Mouse (Mus musculus) lung, postnatal 10 days (tissue): ENCODE measurements around the gene Cdc6.

Experiments
- DNase-seq: peaks from one replicate; pipeline ENCODE4 v3.0.0; 2021

The Cdc6 gene

DNA sequence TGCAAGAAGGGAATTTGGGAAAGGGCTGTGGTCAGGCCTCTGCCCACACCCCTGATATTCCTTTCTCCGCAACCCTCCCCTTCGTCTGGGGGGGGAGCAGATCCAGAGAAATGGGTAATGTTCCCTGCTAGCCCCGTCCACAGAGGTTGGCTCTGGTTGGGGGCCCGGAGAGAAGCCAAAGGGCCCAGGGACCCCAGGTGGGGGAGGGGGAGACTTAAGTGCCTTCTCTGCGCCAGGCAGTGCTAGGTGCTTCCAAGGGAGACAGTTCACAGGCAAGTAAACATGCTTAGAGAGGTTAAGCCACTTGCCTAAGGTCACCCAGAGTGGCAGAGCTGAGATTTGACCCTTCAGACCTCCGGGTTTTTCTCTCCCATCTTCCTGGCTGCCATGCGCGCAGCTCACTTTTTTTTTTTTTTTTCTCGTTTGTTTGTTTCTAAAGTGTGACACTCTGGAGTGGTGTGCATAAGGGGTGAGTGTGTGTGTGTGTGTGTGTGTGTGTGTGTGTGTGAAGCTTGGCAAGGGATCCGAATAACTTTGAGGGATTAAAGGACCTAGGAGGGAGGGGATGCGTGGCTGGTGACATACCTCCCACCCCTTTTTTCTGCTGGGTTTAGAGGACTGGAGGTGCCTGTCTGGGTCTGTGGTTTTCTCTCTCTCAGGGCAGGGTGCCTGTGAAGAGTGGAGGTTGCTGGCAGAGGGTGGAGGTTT lies 37.5 kb downstream of the Cdc6 start:
- DNase-seq: peak; percentile 58

GRCm38 (mm10) chr11:98945605-98945977 lies 38.0 kb downstream of the Cdc6 start:
- peak; percentile 56 for DNase-seq

DNA sequence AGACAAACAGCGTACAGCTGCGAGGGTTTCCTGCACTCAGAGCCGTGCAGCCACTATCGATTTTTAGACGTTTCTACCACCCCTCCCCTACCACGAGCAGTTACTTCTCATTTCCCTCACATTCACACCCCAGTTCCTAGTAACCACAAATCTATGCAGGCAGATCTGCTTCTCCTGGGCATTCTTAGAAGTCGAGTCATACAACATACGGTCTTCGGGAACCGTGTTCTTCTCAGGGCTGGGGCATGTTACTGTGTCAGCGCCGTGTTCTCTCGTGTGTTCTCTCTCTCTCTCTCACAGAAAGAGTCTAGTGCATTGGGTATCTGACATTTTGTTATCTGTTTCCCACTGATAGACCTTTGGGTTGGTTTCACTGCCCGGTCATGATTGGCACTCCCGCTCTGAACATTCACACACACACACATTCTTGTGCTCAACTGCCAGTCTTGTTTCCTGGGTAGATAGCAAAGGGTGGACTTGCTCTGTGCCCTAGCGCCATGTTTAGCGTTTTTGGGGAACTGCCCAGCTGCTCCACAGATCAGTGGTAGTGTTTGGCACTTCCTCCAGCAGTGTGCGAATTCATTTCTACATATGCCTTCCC lies 40.5 kb downstream of the Cdc6 start:
- DNase-seq: no peak

DNA sequence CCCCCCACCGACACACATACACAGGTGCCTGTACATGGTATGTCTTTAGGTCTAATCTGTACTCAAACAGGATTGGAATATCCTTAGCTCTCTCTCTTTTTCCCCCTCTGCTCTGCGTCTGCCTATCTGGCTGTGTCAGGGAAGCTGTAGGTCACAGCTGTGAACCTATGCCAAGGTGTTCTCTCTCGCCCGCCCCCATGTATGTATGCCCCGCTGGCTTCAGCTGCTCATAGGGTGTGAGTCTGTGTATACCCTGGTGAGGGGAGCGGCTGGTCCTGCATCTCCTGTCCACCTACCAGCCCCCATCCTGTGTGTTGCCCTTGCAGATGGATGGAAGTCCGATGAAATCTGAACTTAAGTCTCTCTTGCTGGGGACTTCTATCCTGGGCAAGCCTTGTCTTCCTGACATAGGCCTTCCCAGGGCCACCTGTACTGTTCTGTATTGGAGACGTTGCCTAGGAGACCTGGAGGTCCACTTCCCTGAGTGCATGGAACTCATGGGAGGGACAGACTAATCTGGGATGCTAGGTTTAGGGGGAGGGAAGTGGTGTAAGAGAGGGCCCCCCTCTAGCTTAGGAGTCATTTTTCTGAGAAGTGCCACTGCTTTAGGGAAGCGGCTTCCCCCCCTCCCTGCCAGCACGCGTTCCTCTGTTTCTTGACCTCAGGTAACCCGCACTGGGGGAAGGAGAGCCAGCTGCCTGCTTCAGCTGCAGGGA lies 41.8 kb downstream of the Cdc6 start:
- peak; percentile 41 for DNase-seq

- no peak for DNase-seq
These were observed 42.4 kb downstream of the Cdc6 start for GRCm38 (mm10) chr11:98949958-98950460.

DNA sequence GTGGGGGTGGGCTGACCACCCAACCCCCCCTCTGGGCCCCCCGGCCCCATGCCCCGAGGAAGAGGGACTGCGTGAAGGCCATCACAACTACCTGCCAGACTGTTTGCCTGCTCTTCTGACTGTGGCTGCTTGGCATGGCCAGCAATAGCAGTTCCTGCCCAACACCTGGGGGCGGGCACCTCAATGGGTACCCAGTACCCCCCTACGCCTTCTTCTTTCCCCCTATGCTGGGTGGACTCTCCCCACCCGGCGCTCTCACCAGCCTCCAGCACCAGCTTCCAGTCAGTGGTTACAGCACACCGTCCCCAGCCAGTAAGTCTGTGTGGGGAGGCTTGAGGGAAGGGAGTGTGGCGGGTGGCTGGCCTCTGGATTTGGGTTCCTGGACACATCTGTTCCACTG lies 42.9 kb downstream of the Cdc6 start:
- DNase-seq: no peak

- peak; percentile 88 for DNase-seq
These were observed 43.7 kb downstream of the Cdc6 start for GRCm38 (mm10) chr11:98951026-98951906.

DNA sequence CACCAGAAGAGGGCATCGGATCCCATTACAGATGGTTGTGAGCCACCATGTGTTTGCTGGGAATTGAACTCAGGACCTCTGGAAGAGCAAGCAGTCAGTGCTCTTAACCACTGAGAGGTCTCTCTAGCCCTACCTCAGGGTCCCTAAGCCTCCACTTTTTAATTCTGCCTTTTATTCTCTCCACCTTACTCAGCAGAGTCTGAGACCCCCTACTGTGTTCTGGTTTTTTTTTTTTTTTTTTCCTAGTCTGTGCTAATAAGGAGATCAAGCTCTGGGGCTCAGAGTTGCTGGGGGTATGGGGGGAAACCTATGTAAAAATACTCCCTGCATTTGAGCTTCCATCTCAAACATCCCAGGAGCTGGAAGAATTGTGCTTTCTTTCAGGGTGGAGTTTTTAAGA lies 44.5 kb downstream of the Cdc6 start:
- no peak for DNase-seq

GRCm38 (mm10) chr11:98952736-98953135 lies 45.1 kb downstream of the Cdc6 start:
- DNase-seq: peak; percentile 44

DNA sequence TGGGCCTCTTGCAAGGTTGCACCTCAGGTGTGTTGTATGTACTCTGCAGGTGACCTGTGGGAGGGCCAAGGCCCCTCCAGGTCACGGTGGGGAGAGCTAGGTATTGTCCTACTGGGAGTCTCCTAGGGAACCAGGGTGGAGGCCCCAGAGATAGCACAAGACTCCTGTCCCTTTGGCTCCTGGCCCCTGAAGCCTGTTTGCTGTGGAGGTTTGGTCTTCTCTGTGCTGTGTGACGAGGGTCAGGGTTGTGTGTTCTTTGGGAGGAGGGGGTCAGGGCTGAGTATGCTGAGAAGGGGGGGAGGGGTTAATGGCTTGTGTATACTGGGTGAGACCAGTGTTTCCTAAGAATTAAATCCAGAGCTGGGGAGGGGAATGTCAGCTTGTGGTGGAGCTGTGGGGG lies 45.8 kb downstream of the Cdc6 start:
- DNase-seq: peak; percentile 9

GRCm38 (mm10) chr11:98953835-98954320 lies 46.3 kb downstream of the Cdc6 start:
- DNase-seq: no peak

GRCm38 (mm10) chr11:98954373-98954772 lies 46.8 kb downstream of the Cdc6 start:
- DNase-seq: peak; percentile 93

DNA sequence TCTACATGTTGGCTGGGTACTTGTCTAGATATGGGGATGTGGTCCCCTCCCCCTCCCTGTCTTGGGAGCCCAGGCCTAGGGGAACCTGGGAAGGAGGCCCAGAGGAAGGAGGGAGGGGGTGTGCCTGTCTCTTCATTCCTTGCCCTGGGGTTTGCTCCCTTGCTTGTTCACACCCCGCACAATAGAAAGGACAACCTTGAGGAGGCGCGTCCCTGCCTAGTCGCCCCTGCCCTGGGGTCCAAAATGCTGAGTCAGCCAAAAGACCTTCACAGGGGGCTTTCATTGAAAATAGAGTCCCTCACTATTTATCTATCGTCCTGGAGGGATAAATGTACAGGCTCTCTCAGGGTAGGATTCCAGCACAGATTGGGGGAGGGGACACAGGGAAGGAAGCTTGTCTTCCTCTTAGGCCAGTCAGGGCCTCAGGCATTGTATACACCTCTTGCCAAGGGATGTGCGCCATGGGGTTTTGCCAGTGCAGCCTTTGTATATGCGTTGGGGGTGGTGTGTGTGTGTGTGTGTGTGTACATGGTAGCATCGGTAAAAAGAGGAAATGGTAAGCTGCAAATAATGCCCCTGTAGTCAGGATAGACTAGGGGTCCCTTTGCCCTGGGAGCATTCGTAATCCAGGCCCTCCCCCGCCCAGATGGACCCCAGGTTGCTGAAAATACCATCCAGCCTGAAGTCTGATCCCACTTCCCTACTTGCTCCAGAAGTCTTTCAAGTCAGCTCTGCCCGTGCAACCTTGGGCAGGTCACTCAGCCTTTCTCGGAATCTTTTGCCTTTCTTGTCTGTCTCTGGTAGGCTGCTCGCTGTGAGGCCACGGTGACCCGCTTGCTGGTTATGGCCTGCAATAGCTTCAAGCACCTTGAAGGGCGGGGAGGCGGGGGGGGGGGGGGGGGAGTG lies 47.5 kb downstream of the Cdc6 start:
- DNase-seq: peak; percentile 75

- DNase-seq: peak; percentile 35
These were observed 48.2 kb downstream of the Cdc6 start for GRCm38 (mm10) chr11:98955707-98956235.

- no peak for DNase-seq
These were observed 48.7 kb downstream of the Cdc6 start for GRCm38 (mm10) chr11:98956340-98956739.

DNA sequence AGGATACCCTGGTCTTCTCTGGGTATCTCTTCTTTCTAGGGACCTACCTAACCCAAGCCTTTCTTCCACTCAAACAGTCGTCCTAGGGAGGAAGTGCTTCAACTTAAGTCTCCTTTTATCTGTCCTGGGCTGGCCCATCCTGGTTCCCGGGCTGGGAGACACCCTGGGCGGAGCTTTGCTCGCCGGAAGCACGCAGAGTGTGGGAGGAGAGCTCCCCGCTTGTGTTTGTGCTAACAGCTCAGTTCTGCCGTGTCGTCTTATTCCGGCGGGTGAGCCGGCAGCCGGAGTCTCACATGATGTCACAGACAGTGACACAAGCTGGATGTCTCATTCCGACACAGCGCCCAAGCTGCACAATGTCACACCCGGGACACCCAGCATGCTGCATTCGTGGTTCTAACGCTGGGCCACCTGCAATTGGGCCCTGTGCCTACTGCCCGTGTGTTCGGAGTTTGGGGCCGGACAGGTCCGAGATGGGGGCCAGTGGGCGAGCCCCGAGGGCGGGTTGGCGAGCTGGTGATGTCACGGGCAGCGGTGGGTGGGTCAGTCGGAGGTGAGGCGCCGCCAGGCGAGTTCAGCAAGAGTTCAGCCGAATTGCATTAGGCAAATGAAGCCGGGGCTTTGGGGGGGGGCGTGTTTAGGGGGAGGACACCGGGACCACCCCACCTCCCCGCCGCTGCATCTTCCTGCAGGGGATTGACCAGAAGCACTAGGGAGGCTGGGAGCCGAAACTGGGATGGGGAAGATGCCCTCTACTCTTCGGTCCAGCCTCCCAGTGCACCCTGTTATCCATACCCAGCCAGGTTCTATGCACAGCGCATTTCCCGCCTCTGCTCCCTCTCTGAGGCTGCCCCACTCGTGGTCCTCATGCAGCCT lies 52.1 kb downstream of the Cdc6 start:
- DNase-seq: peak; percentile 95

DNA sequence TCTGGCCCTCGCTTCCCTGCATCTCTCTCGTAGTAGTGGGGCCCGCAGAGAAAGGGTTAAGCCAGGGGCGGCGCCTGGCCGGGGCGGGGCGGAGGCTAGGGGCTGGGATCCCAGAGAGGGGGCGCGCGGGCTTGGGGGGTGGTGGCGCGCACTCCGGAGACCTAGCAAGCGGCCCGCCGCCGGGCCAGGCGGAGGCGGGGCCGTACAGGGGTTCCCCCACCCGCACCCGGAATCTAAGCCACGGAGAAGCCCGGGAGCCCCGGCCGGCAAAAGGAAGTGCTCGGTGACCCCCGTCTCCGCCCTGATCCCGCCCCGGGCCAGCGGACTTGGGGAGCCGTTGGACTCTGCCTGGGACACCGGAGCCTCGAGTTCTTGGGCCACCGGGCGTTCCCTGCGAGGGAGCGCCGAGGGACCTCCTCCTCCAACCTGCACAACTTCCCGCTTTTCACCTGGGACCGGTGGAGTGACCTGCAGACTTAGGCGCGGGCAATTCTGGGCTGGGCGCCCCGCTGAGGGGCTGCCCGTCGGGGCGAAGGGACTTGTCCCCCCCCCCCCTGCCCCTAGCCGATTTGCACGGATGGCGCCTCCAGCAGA lies 52.8 kb downstream of the Cdc6 start:
- peak; percentile 94 for DNase-seq

DNA sequence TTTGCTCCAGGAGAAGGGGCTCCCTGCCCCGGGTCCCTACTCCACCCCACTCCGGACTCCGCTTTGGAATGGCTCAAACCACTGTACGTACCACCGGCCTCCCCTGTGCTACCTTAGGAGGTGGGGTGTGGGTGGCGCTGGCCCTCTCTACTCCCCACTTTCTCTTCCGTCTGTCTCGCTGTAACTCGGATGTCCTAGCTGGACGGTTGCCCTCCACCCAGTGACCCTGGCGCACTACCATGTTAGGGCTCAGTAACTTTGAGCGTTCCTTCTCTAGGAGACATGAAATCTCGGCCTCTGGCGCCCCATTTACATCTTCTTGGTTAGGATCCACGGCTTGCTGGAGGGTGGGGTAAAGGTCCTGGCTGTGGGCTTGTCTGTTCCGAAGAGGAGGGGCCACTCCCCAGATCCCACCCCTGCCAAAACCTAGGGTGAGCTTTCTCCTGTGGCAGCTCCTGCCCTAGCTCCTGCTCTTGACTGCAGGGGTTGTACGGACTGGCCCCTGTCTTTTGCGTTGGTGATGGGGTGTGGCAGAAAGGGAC lies 53.5 kb downstream of the Cdc6 start:
- DNase-seq: peak; percentile 65

DNA sequence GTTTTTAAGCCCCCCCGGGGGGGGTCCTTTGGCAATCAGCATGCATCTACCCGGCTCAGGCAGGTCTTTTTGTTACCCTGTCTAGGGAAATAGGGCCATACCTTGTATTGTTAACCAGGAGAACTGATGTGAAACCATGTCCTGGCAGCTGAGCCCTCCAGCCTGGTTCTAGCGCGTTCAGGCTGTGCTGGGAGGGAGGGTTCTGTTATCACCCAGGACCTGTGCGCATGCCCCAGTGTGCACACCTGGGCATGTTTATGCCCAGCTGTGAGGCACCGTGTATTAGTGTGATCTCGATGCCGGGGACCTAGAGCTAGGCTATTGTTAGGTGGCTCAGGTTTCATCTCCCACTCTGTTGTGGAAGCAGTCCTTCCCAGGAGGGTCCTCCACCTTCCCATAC lies 54.2 kb downstream of the Cdc6 start:
- DNase-seq: no peak
